Mouse (Mus musculus) liver, embryonic 16.5 days (tissue): Measurements from ENCODE around the gene Olfr1451. TPM values are rescaled to one million over a fixed set of nuclear protein-coding genes. Genes with fewer than 3 reads are reported as not detected.
"Not testable (repeated sequence)": the region's sequence is repeated elsewhere in the genome, so short reads cannot be mapped to it uniquely, and the experiment has no call there.

Source experiments
- ATAC-seq: fragments of 200-750 bp; cut with Nextera tagmentation; 2 replicates; pipeline ENCODE4 v1.8.0; 2017; ENCODE audit warnings: low read depth, mild to moderate bottlenecking, moderate number of reproducible peaks, moderate library complexity
- H3K27ac ChIP-seq: fragments of 300-500 bp; sonication (generic); 2 replicates; pipeline ENCODE4 v1.5.1; 2014; ENCODE audit warnings: mild to moderate bottlenecking, low read length
- H3K27me3 ChIP-seq: fragments of 300-500 bp; sonication (generic); 2 replicates; pipeline ENCODE4 v1.6.1; 2014; ENCODE audit warnings: low read depth, low read length, mixed read lengths; ENCODE audit not compliant: control insufficient read depth, insufficient read depth
- H3K36me3 ChIP-seq: fragments of 300-500 bp; sonication (generic); 2 replicates; pipeline ENCODE4 v1.6.1; 2014; ENCODE audit warnings: mild to moderate bottlenecking; ENCODE audit not compliant: control insufficient read depth, insufficient read depth
- H3K4me1 ChIP-seq: fragments of 300-500 bp; sonication (generic); 2 replicates; pipeline ENCODE4 v1.6.1; 2014; ENCODE audit warnings: low read depth, low read length, mixed read lengths; ENCODE audit not compliant: control insufficient read depth
- H3K4me2 ChIP-seq: fragments of 300-500 bp; sonication (generic); 2 replicates; pipeline ENCODE4 v1.6.1; 2014; ENCODE audit warnings: low read depth, low read length, mixed read lengths
- H3K4me3 ChIP-seq: fragments of 300-500 bp; sonication (generic); 2 replicates; pipeline ENCODE4 v1.5.1; 2014; ENCODE audit warnings: low read depth, mild to moderate bottlenecking, low read length
- H3K9ac ChIP-seq: fragments of 300-500 bp; sonication (generic); 2 replicates; pipeline ENCODE4 v1.6.1; 2014; ENCODE audit warnings: low read depth, low read length
- H3K9me3 ChIP-seq: fragments of 300-500 bp; sonication (generic); replicated peaks from 2 replicates; pipeline ENCODE4 v1.6.1; 2016; ENCODE audit warnings: low read length; ENCODE audit not compliant: control insufficient read depth
- WGBS: fragments of 180-500 bp; shearing (Covaris S2); extraction: QIAGEN DNeasy Blood & Tissue Kit; methylation state at CpG from one replicate; pipeline ENCODE4 v1.1.7; 2014; ENCODE audit not compliant: insufficient replicate concordance; 5-methylcytosine and 5-hydroxymethylcytosine counted together
- polyA plus RNA-seq: library from polyadenylated mRNA; unstranded; fragments of >200 nt; fragmentation: Nextera tagmentation; extraction: Ambion mirVana; gene quantifications from 2 replicates; pipeline ENCODE4 v1.2.1, GENCODE M21; 2015

The Olfr1451 gene
- not detected in 2 replicates for polyA plus RNA-seq

DNA sequence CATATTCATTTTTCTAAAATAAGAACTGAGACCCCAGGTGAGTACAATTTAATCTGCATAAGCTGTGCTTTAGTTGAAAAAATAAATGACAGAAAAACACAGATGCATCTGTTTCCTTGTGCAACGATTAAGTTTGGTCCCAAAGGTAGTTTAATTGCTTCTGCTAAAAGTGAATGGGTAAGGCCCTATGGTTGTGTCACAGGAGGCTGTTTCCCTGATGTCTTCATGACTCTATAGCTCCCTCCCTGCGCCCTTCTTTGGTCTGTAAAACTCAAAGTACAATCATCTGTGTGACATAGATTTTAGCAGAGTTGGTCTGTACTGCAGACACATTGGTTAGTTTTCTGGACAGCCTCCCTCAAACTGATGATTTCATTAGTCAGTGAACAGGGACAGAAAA is at the start of gene Olfr1451:
TSS of gene Olfr1451 (plus strand) at position 301 of the 400 bp plus-strand sequence.
- H3K27me3 ChIP-seq, result no peaks in the 10 kb centered on the region
- H3K9ac ChIP-seq, result no peak within 1 kb of the TSS
- 52% methylated on average over 2 of the region's 2 CpGs for WGBS
- H3K4me3 ChIP-seq, result no peak within 1 kb of the TSS
- no peaks in the 10 kb centered on the region for H3K4me1 ChIP-seq
- H3K9me3 ChIP-seq, result no peaks in the 10 kb centered on the region
- no peaks in the 10 kb centered on the region for H3K36me3 ChIP-seq
- ATAC-seq, result no peak
- no peak within 1 kb of the TSS for H3K27ac ChIP-seq
- H3K4me2 ChIP-seq, result no peak within 1 kb of the TSS

DNA sequence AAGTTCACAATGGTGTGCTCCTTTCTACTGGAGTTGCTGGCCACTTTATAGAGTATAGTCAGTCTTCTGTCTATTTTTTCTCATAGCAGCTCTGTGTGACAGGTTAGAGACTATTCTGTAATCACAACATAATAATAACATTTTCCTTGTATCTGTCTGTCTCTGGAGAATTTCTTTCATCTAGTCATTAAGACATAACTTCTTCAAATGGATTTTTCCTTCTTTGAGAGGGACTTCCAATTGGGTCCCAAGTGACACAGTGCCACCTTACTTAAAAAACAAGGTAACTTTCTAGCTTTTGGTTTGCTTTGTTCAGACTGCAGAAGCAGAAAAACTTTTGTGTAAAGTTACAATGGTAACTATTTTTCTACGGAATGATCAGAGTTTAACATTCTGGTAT is 44.9 kb upstream of the Olfr1451 start, which contains the start of gene Olfr1450:
TSS of gene Olfr1450 (plus strand) at position 301 of the 400 bp plus-strand sequence.
- 66% methylated on average over 1 of the region's 1 CpGs for WGBS
- Histone ChIP-seq H3K9me3 (no peaks in the 10 kb centered on the region), H3K36me3 (no peaks in the 10 kb centered on the region), H3K9ac (no peak within 1 kb of the TSS), H3K4me2 (no peak within 1 kb of the TSS), H3K27me3 (no peaks in the 10 kb centered on the region), H3K4me1 (no peaks in the 10 kb centered on the region), H3K27ac (no peak within 1 kb of the TSS), H3K4me3 (no peak within 1 kb of the TSS)
- ATAC-seq, result no peak

DNA sequence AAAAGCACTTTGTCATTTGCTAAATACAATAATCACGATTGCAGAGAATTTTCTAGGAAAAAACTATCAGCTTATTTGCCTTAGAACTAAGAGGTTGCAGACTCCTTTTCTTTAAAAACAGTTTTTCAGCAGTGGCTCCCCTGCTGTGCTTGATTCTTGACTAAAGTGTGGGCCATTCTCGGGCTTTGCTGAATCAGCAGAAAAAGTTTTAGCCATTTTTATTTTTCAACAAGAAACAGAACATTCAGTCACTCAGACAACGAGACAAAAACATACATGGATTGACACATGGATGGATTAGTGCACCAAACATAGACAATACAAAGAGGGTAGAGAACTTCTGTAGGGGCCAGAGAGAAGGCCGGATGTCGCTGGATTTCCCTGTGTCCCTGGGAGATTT is 24.7 kb upstream of the Olfr1451 start:
- not testable (repeated sequence) for H3K9me3 ChIP-seq, H3K4me1 ChIP-seq, H3K36me3 ChIP-seq, H3K9ac ChIP-seq, H3K4me2 ChIP-seq, ATAC-seq, H3K27me3 ChIP-seq, H3K4me3 ChIP-seq, H3K27ac ChIP-seq
- 59% methylated on average over 5 of the region's 5 CpGs for WGBS

GRCm38 (mm10) chr19:12992316-12992715 is 2.5 kb upstream of the Olfr1451 start:
- H3K4me1 ChIP-seq, H3K27ac ChIP-seq, ATAC-seq, H3K9ac ChIP-seq, H3K4me2 ChIP-seq, H3K27me3 ChIP-seq, H3K4me3 ChIP-seq, H3K36me3 ChIP-seq, H3K9me3 ChIP-seq: not testable (repeated sequence)
- WGBS, result 81% methylated on average over 4 of the region's 4 CpGs

DNA sequence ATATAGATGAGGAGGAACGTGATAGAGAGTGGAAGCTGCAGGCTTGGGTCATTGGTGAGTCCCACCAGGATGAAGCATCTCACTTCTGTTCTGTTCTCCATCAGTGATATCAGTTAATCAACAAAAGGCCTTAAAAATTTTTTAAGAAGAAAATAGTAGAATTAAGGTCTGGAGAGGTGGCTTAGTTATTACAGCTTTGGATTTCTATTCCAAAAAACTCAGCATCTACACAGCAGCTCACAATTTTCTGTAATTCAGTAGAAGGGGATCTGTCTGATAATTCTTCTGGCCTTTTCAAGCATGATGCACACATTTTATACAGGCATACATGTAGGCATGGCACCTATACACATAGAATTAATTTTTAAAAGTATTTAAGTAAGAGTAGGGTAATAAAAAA is 33.4 kb downstream of the Olfr1451 start, which contains the start of gene Olfr1453:
TSS of gene Olfr1453 (minus strand) at position 101 of the 400 bp plus-strand sequence.
- H3K36me3 ChIP-seq, result no peaks in the 10 kb centered on the region
- no peaks in the 10 kb centered on the region for H3K9me3 ChIP-seq
- H3K4me3 ChIP-seq, result no peak within 1 kb of the TSS
- no peak for ATAC-seq
- H3K4me1 ChIP-seq, result no peaks in the 10 kb centered on the region
- whole genome bisulfite sequencing, result 34% methylated on average over 1 of the region's 1 CpGs
- no peak within 1 kb of the TSS for H3K27ac ChIP-seq
- no peak within 1 kb of the TSS for H3K4me2 ChIP-seq
- H3K9ac ChIP-seq, result no peak within 1 kb of the TSS
- no peaks in the 10 kb centered on the region for H3K27me3 ChIP-seq

Other genes with a start within 250 kb of the Olfr1451 start
- gene Cntf, start 229.4 kb upstream of the Olfr1451 start, polyA plus RNA-seq, result 0.63 and 0.66 TPM in 2 replicates
- 5.8 and 6.3 TPM in 2 replicates for gene Zfp91, start 198.9 kb upstream of the Olfr1451 start, polyA plus RNA-seq
- gene Lpxn, start 198.8 kb upstream of the Olfr1451 start, polyA plus RNA-seq, result 2.2 and 2.3 TPM in 2 replicates
- not detected in 2 replicates for gene Gm5244, start 148.3 kb upstream of the Olfr1451 start, polyA plus RNA-seq
- gene Olfr1444, start 137.7 kb upstream of the Olfr1451 start, polyA plus RNA-seq, result not detected in 2 replicates
- gene Olfr1445, start 111.2 kb upstream of the Olfr1451 start, polyA plus RNA-seq, result not detected in 2 replicates
- gene Olfr1446, start 101.5 kb upstream of the Olfr1451 start, polyA plus RNA-seq, result not detected in 2 replicates
- not detected in 2 replicates for gene Olfr1447, start 91.3 kb upstream of the Olfr1451 start, polyA plus RNA-seq
- not detected in 2 replicates for gene Olfr1448, start 70.6 kb upstream of the Olfr1451 start, polyA plus RNA-seq
- not detected in 2 replicates for gene Olfr1449, start 64.2 kb upstream of the Olfr1451 start, polyA plus RNA-seq
- gene Olfr1450, start 44.8 kb upstream of the Olfr1451 start, polyA plus RNA-seq, result not detected in 2 replicates
- gene Olfr1453, start 33.3 kb downstream of the Olfr1451 start, polyA plus RNA-seq, result not detected in 2 replicates
- gene Olfr1454, start 65.6 kb downstream of the Olfr1451 start, polyA plus RNA-seq, result not detected in 2 replicates
- gene Olfr1457, start 102.9 kb downstream of the Olfr1451 start, polyA plus RNA-seq, result not detected in 2 replicates
- not detected in 2 replicates for gene Olfr1458, start 111.8 kb downstream of the Olfr1451 start, polyA plus RNA-seq
- gene Olfr1459, start 154.5 kb downstream of the Olfr1451 start, polyA plus RNA-seq, result not detected in 2 replicates
- not detected in 2 replicates for gene Olfr1461, start 168.0 kb downstream of the Olfr1451 start, polyA plus RNA-seq
- gene Olfr1462, start 190.7 kb downstream of the Olfr1451 start, polyA plus RNA-seq, result not detected in 2 replicates
- gene Olfr1463, start 236.3 kb downstream of the Olfr1451 start, polyA plus RNA-seq, result not detected in 2 replicates